Mouse (Mus musculus): ENCODE data around the gene Tnp1.

DNA sequence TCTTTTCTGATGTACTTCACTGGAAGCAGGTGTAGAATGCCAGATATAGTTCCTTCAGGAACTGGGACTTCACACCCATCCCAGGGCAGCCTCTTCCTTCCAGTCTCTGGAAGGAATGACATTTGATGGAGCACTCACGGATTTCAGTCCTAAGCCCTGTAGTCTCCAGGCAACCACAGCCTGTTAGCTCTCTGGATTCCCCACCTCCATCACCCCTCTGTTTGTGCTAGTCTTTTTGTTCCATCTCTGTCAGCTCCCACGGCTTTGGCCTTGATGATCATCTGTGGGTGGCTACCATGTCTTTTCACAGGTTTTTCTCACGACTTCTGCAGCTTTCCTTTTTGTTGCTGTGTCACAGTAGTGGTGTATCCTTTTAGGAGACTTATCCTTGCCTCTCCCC is 48.6 kb upstream of the Tnp1 start:
- TF ChIP-seq POLR2A (IDR thresholded peaks at IDR 0.05; ENCODE audit: insufficient read depth, low read depth, low read length), result no peak
- no peak for TF ChIP-seq CTCF (IDR thresholded peaks at IDR 0.05; ENCODE audit: insufficient read depth, low read depth, low read length)
